25 mouse cellular contexts compared by ENCODE assay signal in the genomic region with DNA sequence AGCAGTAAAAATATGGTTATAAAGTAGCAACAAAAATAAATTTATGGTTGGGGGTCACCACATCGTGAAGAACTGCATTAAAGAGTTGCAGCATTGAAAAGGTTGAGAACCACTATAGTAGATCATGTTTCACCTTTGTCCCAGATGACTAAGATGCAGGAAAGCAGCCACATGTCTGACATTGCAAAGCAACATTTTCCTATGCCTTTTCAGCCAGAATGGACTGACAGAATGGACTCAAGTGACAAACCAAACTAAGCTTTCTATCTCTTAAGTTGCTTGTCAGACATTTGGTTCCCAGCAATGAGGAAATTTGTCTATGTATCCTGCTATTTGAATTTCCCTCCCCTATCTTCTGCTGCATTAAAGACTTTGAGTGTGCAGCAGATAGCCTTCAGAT. TPM values are rescaled to one million over a fixed set of nuclear protein-coding genes. Genes with fewer than 3 reads are reported as not detected.
A peak's percentile ranks its signal among the peaks of the same experiment; 100 is the strongest.
DNase-seq lines count a peak whose midpoint lies in the region; ATAC-seq lines count a peak whose summit lies in the region.
"Had no signal": no experiment of that assay in that cellular context is flagged by ENCODE, and none has a peak within 500 bp of the region (broad histone marks: within the 10 kb centered on the region; RNA-seq: fewer than 3 reads in every experiment).

No protein-coding gene starts in this region.

- no peak for ATAC-seq in forebrain, embryonic 14.5 days
- ATAC-seq: activated CD4-positive, CD25-positive, alpha-beta regulatory T cell, adult 4 months; forebrain, embryonic 15.5 days; forebrain, postnatal 0 days; Patski had no signal

- no peak overlapping the region for H3K4me2 ChIP-seq in forebrain, embryonic 14.5 days (ENCODE audit: low read length)
- H3K4me2 ChIP-seq: embryonic facial prominence, embryonic 12.5 days; forebrain, embryonic 12.5 days; forebrain, embryonic 15.5 days had no signal

- H3K9me3 ChIP-seq in forebrain, embryonic 14.5 days (replicated peaks; ENCODE audit: control insufficient read depth, low read length), result no peaks in the 10 kb centered on the region
- H3K9me3 ChIP-seq: embryonic facial prominence, embryonic 10.5 days; embryonic facial prominence, embryonic 12.5 days; forebrain, embryonic 12.5 days; forebrain, embryonic 15.5 days; G1E had no signal

- no peaks in the 10 kb centered on the region for H3K27me3 ChIP-seq in forebrain, embryonic 14.5 days (replicated peaks; ENCODE audit: control insufficient read depth, insufficient read depth, low read length)
- H3K27me3 ChIP-seq: embryonic facial prominence, embryonic 12.5 days; forebrain, embryonic 12.5 days; forebrain, embryonic 15.5 days; Patski had no signal

- no peaks in the 10 kb centered on the region for H3K36me3 ChIP-seq in macrophage (ENCODE audit: inconsistent target)
- no peaks in the 10 kb centered on the region for H3K36me3 ChIP-seq in forebrain, embryonic 14.5 days (ENCODE audit: control insufficient read depth, insufficient read depth, low read length)
- H3K36me3 ChIP-seq: embryonic facial prominence, embryonic 10.5 days; embryonic facial prominence, embryonic 12.5 days; forebrain, embryonic 12.5 days; forebrain, embryonic 15.5 days; G1E had no signal

- no peaks in the 10 kb centered on the region for H3K79me2 ChIP-seq in macrophage (ENCODE audit: inconsistent target)

- H3K4me3 ChIP-seq in macrophage (ENCODE audit: inconsistent target), result no peak overlapping the region
- H3K4me3 ChIP-seq in forebrain, embryonic 14.5 days (ENCODE audit: low read depth, low read length), result no peak overlapping the region
- H3K4me3 ChIP-seq: embryonic facial prominence, embryonic 10.5 days; embryonic facial prominence, embryonic 12.5 days; forebrain, embryonic 12.5 days; forebrain, embryonic 15.5 days had no signal

- no peak overlapping the region for H3K9ac ChIP-seq in forebrain, embryonic 14.5 days (ENCODE audit: low read length)
- H3K9ac ChIP-seq: embryonic facial prominence, embryonic 12.5 days; forebrain, embryonic 12.5 days; forebrain, embryonic 15.5 days; forebrain, postnatal 0 days had no signal

- 0 out of 2 replicates have a peak overlapping the region, but pooled peaks have one; percentile 92 for H3K27ac ChIP-seq in macrophage
- no peak overlapping the region for H3K27ac ChIP-seq in forebrain, embryonic 14.5 days (ENCODE audit: low read depth, low read length)
- H3K27ac ChIP-seq: embryonic facial prominence, embryonic 10.5 days; embryonic facial prominence, embryonic 12.5 days; forebrain, embryonic 12.5 days; forebrain, embryonic 15.5 days had no signal

- no peaks in the 10 kb centered on the region for H3K4me1 ChIP-seq in forebrain, embryonic 14.5 days (ENCODE audit: control insufficient read depth, insufficient read depth, low read length)
- H3K4me1 ChIP-seq: embryonic facial prominence, embryonic 10.5 days; embryonic facial prominence, embryonic 12.5 days; forebrain, embryonic 12.5 days; forebrain, embryonic 15.5 days had no signal

- 96% methylated on average over 1 of the region's 1 CpGs for WGBS in macrophage (ENCODE audit: missing documents)
- WGBS in forebrain, embryonic 14.5 days, result 67% methylated on average over 1 of the region's 1 CpGs

- peak; percentile 50 for DNase-seq in 416B (ENCODE audit: low read depth)
- peak; percentile 66 for DNase-seq in adipocyte (ENCODE audit: low spot score)
- DNase-seq in urinary bladder, postnatal 10 days (ENCODE audit: low spot score), result no peak
- DNase-seq in forebrain, embryonic 14.5 days (ENCODE audit: low spot score), result no peak
- DNase-seq in spleen, adult 12 weeks (ENCODE audit: low spot score), result no peak
- DNase-seq in thymus, postnatal 36 days, result no peak
- DNase-seq: adrenal gland, adult 2 months; adrenal gland, postnatal 10 days; adrenal gland, postnatal 25 days; cerebellum, adult 11-12 months; cerebellum, adult 2 months; cerebellum, adult 9-10 months; cerebellum, postnatal 10 days; cerebellum, postnatal 25 days; forebrain, postnatal 0 days had no signal

RNA-seq across cellular contexts. Expression of a gene that starts 51.6 kb away (rescaled TPM):
- total RNA-seq in macrophage (2018; cell fraction: chromatin; rRNA removed), result 1 to 10 TPM in 5 of 26 experiments, under 1 TPM in 5, not detected in 16; 0.33 to 1.4 (median 0.91) TPM
- total RNA-seq in macrophage (2018; cell fraction: cytosol; rRNA removed), result under 1 TPM in 17 of 26 experiments, not detected in 9; 0.11 to 0.58 (median 0.24) TPM
- 1 to 10 TPM in 3 of 26 experiments, under 1 TPM in 12, not detected in 11; 0.14 to 1.1 (median 0.64) TPM for total RNA-seq in macrophage (2018; cell fraction: nucleus; rRNA removed)
- 0.21 to 0.37 TPM in 2 of 3 replicates, not detected in the other for polyA plus RNA-seq in macrophage (2018)
- not detected in 2 replicates for polyA plus RNA-seq in forebrain, embryonic 14.5 days (2014; fragmentation: Nextera tagmentation; extraction: Ambion mirVana)
- total RNA-seq: adrenal gland, adult 2 months; adrenal gland, postnatal 25 days; forebrain, postnatal 0 days had no signal
- polyA plus RNA-seq: adrenal gland, adult 2 months; brain, embryonic 14.5 days; cerebellum, adult 2 months; cortical plate, adult 2 months; embryonic facial prominence, embryonic 10.5 days; embryonic facial prominence, embryonic 12.5 days; forebrain, embryonic 12.5 days; forebrain, embryonic 15.5 days; Patski had no signal

Comparison
In these comparisons a context has a peak if more than half of its experiments do, and no peak if none do; other contexts are left out.
1. DNase-seq: peak in 416B (single experiment) and adipocyte (single experiment); none in urinary bladder, postnatal 10 days (single experiment), forebrain, embryonic 14.5 days (single experiment), spleen, adult 12 weeks (single experiment) and thymus, postnatal 36 days (0 of 2).